Mouse (Mus musculus): ENCODE results near the gene Srgap2. TPM values are rescaled to one million over a fixed set of nuclear protein-coding genes. Genes with fewer than 3 reads are reported as not detected.
"Not testable (repeated sequence)": the region's sequence is repeated elsewhere in the genome, so short reads cannot be mapped to it uniquely, and the experiment has no call there.

Gene Srgap2
- polyA plus RNA-seq (2017; shearing (Covaris generic)): 10 to 100 TPM; 27.3 to 33.0 (median 30.0) TPM

DNA sequence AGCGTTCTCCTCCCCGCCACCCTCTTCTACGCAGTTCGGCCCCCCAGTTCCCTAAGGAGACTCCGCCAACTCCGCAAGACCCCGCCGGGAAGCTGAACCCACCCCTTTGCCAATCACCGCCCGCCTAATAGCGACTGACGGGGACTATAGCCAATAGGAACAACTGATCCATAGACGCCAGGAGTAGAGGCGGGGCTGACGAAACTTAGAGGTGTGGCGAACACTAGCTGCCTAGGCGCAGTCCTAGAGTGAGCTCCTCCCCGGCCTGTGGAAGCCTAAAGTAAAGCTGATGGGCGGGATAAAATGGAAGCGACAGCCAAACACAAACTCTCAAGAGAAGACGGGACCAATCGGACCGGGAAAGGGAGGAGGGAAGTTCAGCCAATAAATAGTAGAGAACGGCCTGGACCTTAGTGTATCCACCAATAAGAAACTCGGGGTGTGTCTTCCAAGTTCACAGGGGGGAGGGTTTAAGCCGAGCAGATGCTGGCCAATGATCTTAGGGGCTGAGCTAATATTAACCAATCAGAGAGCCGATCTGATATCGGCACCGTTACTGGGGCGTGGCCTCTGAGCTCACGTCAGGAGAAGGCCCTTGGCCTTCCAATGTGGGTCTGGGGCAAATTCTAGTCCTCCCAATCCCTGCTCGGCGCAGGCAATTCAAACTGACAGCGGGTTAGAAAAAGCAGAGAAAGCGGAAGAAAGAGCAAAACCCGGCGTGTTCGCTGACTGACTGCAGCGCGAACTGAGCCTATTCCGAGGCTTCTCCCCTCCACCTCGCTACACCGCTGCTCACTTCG is at the start of gene Srgap2, which contains the start of gene Fam72a:
TSS of gene Srgap2 (minus strand) at position 72 of the 800 bp plus-strand sequence.
TSS of gene Fam72a (plus strand) at position 623 of the 800 bp plus-strand sequence.
- ATAC-seq: peak; percentile 85

DNA sequence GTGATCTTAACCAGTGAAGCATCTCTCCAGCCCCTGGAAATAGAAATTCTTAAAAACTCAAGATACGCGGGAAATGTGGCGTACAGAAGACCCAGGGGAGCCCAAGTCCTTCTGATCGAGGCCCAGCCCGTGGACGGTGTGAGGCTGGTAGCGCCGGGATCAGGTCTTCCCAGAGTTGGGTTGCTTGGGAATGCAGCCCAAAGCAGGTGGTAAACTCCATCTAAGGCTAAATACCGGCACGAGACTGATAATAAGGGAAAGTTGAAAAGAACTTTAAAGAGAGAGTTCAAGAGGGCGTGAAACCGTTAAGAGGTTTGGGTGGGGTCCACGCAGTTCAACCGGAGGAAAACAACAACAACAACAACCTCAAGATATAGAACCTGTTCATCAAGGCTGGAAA is 46.6 kb upstream of the Srgap2 start:
- peak; percentile 65 for ATAC-seq

DNA sequence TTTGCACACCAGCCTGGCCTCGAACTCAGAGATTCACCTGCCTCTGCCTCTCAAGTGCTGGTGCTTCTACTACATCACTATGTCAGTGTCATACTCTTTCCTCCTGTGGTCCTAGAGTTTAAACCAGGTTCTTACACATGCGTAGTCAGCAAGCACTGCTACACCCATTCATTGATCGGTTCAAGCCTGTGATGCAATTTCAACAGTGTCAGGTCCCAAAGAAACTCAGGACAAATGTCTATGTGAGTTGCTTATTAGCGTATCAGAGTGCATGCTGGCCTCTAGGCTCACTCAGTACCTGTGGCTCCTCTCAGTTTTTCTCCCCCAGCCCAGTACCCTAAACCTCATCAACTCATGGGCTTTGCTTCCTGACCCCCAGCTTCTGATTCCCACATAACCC is 43.2 kb upstream of the Srgap2 start:
- no peak for ATAC-seq

DNA sequence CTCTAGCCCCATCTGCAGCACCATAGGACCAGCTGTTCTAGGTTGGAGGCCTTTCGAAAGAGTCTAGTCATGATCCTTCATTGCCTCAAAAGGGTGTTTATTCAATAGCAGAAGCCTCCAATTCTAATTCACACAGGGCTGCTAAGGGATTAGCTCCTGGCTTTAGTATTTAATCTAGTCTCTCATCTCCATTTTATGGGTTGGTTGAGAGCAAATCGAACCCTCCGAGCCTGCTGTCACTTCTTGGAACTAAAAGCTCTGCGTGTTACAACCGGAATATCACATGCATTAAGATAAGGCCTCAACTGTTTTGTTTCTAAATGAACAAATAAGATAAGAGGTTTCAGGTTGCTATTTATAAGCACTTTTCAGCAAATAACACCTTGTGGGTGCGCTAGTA is 42.6 kb upstream of the Srgap2 start:
- no peak for ATAC-seq

DNA sequence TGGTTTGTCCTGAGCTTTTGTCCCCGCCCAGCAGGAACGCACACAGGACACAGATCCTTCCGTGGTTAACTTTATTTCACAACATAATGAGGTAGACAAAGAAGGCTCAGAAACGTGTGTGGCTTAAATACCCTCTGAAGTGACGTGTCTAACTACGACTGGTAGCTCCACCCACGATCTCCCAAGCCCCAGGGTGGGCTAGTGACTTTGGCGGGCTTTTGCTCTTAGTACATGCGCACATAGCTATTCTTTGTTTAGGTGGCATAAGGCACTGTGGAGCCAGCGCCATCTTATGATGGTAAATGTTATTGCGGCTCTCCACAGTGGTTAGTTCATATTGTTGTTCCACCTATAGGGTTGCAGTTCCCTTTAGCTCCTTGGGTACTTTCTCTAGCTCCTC is 38.9 kb upstream of the Srgap2 start:
- not testable (repeated sequence) for ATAC-seq

DNA sequence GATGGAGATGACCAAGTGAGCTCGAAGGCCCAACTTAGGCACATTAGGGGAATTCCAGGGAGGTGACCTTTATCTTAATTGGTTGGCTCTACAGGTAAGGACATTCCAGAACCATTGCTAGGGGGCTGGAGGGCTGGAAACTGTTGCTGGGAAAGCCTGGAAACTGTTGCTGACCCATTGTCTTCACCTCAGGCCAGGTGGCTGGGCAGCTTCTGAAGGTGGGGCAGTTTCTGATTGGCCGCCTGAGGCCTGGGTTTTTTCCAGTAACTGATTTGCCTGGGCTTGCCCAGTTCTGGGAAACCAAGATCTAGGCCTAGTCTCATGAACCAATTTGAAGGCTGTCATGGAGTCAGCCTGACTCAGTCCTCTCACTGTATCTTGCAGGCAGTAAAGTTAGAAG is 34.9 kb upstream of the Srgap2 start:
- no peak for ATAC-seq

DNA sequence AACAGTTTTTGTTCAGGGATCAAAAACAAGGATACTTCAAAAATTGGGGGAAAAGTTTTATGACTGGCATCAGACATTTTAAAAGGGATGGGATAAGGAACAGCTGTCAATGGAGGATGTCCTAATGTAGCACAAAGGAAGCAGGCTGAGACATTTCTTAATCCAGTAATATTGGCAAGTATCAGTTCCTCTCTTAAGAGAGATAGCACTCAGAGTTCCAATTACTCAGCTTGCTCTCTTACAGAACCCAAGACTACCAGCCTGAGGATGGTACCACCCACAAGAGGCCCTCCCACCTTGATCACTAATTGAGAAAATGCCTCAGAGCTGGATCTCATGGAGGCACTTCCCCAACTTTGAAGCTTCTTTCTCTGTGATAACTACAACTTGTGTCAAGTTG is 33.3 kb upstream of the Srgap2 start:
- no peak for ATAC-seq

DNA sequence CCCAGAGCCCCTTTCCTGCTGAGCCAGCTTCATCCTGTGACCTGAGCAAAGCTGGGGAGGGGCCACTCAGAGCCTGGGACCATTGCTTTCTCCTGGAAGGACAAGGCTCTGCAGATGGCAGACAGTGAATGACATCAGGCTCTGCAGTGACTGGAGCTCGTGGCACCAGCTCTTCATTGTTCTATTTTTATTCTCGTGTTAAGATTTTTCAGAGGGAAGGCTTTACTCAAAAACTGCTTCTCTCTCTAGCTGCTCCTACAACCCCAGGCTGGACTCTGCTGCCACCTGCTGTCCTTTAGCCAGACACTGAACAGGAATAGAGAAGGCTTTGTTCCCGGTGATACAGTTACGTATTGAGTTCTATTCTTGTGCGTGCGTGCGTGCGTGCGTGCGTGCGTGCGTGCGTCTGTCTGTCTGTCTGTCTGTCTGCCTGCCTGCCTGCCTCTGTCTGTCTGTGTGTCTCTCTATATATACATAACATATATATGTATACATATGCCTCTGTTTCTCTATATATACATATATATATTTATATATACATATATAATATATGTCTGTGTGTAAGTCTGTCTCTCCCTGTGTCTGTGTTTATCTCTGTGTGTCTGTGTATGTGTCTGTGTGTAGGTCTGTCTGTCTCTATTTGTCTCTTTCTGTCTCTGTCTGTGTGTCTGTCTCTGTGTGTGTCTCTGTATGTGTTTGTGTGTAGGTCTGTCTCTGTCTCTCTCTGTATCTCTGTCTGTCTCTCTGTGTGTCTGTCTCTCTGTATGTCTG is 28.1 kb upstream of the Srgap2 start:
- peak; percentile 97 for ATAC-seq

DNA sequence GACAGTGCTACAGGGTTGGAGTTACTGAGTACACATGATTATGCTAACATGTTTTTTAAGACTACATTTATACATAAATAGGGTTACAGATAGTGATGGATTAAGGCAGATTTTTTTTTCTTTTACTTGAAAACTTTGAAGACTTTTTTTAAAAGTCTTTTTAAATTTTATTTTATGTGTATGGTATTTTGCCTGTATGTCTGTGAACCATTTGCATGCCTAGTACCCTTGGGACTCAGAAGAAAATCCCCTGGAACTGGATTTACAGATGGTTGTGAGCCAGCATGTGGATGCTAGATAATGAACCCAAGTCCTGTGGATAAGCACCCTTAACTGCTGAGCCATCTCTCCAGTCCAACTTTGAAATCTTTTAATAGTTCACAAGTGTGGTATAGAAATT is 26.3 kb upstream of the Srgap2 start:
- ATAC-seq: no peak

DNA sequence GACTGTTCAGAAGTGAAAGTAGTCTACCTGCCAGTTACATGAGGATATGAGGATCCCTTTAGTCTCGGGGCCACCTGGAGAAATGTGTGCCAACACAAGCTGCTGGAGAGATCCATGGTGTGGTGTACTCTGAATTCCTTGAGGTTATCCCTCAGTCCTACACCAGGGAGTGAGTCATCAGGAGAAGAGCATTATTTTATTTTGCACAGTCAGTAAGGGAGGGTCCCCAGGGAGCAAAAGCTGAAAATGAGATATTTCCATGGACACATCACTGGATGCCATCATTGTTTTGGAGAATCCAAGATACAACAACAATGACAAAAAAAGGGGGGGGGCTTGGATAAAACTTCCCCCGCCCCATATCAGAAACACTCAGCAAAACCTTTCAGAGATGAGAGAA is 24.8 kb upstream of the Srgap2 start:
- no peak for ATAC-seq

DNA sequence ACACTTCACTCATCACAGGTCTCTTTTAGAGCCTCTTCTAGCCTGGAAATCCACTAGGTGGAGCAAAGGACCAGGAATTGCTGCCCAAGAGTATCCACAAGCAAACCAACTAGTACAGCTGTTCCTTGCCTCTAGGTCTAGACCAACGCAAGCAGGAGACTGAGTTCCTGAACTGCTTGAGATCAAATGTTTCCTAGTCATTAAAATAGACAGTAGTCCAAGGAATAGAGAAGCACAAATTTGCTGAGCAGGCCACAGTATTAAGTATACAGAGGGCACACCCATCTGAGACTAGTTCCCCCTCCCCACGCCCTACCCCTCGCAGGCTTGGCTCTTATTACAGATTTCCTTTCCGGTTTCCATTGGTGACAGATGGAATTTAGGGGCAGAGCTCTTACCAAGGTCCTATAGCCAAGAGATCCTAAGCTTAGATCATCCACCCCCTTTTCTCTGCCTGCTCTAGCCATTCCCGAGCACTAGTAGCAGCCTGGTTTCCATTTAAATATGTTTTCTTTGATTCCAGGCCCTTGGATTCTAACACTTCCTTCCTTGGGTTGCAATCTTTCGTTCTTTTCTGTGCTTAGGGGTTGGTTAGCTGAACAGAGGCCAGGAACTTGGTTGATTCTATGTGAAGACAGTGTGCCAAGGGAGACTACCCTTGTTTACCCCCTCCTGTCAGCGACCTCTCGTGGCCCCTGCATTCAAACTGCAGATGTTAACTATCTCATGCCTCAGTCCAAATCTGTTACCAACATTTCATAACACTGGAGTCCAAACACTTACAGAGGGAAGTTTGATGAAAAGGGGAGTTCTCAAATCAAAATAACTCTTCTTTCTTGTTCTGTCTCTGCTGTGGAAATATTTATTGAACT is 21.6 kb upstream of the Srgap2 start:
- ATAC-seq: no peak

DNA sequence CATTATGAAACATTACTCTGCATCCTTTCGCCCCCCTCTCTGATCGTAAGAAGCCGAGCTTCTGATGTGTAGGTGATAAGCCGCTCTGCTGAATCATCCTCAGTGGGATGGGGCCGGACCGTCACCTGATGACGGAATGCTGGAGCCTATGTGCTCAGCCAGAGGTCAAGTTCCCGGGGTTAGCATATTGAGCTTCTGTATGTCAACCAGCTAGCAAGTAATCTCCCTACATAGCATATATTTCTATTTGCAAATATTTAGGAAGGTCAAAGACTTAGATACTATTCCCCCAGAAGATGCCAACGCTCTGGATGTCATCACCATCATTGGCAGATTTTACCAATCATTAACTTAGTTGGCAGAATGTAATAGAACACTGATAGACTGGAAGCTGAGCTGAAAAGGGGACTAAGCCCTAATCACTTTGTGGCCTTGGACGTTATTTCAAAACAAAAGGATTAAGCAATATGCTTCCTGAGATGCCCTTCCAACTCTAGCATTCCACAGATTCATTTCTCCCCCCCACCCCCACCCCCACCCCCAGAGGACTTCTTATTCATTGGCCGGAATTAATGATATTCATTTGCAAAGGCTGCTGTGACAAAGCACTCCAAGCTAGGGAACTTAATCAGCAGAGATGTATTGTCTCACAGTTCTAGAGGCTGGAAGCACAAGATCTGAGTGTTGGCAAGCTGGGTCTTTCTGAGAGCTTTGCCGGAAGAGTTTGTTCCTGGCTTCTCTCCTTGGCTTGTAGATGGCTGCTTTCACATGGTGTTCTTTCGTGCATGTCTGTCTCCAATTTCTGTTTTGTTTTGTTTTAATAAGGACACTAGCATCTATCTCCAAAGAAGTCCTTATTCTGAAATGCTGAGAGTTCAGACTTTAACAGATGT is 19.9 kb upstream of the Srgap2 start:
- ATAC-seq: no peak

DNA sequence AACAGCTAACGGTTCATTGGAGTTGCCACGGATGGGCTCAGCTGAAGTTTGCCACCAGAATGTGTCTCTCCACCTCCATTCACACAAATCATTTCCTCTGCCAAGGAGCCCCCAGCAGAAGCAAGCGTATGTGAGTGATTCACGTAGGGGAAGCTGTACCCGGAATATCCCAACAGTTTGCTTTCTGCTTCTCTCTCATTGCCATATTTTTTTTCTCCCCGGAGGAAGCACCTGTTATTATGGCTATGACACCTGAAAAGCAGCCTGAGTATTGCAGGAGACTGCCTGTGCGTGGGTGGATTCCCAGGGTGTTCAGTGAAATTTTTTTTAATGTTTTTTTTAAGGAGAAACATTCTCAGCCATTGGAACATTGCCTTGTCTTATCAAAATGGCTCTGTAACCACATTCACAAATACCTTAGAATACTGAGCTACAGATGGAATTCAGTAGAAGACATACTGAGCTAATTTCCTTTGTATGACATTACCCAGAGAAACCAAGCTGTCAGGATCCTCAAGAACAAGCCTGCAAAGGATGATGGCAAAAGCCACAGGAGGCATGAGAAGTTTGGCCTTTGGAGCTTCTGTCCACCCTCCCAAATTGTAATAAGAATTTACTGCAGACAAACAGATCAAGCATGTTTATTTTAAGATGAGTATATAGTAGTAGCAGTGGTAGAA is 16.9 kb upstream of the Srgap2 start:
- no peak for ATAC-seq

DNA sequence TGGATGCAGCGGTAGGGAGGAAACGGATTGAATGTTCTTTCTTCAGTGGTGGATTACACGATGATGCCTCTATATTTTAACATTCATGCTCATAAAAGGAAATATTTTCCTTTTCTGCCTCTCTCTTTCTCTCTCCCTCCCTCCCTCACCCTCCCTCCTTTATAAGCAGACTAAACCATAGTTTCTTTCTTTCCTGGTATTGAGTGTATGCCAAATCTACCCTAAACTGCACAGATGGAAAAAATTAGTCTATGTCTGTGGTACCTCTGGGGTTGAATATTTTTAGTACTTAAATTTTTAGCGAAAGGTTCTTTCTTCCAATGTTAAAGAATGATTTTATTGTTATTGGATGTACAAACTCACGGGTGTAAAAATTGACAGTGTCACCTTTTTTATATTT is 14.8 kb upstream of the Srgap2 start:
- no peak for ATAC-seq

DNA sequence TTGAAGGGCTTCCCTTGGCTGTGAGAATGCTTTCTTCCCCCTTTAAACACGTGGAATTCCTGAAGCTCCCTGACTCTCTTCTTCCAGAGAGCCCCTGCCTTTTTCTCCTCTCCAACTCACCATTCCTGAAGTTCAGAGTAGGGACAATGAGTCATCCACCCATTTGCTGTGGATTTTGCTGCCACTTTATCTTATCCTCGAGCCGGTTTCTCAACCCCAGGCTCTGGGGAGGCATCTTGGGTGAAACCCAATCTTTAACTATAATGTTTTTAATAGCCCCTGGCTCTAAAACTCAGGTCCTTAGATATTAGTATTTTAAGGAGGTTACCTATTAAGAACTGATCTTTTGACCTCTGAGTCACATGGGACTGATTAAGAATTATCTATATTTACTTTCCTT is 14.3 kb upstream of the Srgap2 start:
- ATAC-seq: no peak

DNA sequence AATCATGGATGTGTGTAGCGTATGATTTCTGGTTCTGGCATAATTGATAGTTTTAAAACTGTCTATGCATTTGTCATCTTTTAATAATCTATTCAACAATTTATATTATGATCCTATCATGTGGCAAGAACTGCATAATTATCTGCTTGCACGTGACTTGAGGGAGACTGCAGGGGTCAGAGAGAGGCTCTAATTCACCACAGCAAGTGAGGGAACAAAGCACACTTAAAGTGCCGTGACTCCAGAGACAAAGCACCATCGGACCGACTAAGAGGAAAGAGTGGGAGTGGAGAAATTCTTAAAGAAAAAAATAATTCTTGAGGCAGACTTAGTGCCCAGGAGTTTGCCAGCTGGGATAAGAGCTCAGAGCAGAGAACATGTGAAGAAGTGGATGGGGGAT is 13.6 kb upstream of the Srgap2 start:
- no peak for ATAC-seq

DNA sequence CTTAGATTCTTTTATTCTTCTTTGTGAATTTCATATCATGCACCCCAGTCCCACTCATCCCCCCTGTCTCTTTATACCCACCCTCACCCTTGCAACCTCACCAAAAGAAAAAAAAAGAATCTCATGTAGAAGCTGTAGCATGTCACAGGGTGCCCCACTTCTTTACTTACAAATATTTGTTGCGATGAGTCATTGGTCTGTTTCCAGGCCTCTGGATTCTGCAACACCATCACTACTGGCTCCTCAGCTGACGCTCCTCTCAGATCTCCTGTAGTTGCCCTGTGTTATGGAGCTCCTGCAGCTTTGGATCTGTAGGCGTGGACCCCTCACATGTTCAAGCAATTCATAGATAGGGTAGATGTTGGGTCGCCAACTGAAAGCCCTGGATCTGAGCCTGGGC is 12.6 kb upstream of the Srgap2 start:
- no peak for ATAC-seq

DNA sequence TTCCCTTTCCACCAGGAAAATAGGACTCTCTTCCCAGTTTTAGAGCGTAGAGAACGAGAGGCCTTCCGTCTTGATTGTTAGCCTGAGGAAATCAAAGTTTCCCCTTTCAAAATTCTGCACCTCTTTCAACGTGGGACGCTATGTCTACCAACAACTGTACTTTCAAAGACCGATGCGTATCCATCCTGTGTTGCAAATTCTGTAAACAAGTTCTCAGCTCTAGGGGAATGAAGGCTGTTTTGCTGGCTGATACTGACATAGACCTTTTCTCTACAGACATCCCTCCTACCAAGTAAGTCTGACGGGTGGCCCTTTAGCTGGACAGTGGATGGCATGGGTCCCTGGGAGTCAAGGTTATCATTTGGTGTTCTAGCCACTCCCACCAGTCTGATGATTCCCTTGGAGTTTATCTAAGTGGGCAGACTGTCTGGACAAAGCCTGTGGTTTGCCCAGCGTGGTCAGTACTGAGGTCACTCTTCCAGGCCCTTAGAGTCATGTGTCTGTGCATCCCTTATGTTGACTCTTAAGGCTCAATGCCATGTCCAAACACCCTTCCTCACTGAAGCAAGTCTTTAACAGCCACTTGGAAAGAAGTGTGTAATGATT is 1.5 kb upstream of the Srgap2 start:
- no peak for ATAC-seq

DNA sequence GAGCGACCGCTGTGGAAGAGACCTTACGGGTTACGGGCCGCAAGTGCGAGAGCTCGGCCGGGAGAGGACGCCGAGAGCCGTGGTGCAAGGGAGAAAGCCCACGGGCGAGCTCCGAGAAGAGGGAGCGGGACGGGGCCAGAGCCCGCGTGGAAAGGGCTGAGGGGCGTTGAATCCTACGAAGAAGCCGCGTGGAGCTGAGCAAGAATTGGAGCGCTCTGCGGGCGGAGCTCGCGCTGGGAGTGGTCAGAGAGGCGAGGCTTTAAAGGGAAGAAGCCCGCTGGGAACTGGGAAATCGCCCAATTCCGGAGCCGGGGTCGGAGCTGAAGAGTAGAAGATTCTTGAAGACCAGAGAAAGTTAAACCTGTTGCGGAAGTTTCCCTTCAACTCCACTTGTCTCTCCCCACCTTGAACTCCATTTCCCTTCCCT is 942 bp upstream of the Srgap2 start:
- no peak for ATAC-seq

DNA sequence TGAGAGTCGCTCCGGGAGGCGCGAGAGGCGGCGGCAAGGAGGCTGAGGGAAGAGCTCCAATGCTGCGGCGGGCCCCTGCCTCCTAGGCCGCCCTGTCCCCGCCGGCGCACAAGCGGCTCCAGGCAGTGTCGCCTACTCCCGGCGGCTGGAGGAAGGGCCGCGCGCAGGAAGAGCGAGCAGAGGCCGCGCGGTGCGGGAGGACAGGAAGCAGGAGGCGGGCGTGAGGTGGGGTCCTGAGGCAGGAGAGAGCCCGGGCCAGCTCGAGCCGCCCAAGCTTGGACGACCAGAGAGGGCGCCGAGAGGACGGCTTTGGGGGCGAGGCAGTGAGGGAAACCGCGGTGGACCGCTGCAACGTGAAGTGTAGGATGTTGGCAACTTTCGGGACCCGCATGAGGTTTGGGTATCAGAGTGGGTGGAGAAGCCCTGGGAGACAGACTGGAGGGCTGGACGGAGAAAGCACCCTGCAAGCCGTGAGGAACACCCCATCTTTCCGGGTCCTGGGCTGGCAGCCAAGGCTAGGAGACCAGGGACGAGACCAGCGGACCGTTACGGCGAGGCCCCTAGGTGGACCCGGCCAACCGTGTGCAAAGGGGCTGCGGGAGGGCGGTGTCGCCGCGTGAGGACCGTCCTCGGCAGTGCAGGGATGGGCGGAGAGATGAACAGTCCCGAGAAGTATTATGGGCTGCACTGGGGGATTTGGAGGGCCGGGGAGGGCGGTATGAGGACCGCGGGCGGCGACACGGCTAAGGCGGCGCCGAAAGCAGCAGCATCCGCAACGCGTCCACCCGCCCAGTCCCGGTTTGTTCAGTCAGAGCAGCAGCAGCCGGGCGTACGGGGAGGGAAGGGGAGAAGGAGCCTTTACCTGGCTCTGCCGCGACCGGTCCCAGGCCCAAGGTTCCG is 531 bp downstream of the Srgap2 start:
- peak; percentile 24 for ATAC-seq

Measured in inflammation-experienced regulatory T-cells, adult 6 months (primary cell).